Mouse (Mus musculus): ENCODE measurements around the gene Ptprd. TPM values are rescaled to one million over a fixed set of nuclear protein-coding genes. Genes with fewer than 3 reads are reported as not detected.
A peak's percentile ranks its signal among the peaks of the same experiment; 100 is the strongest.

The Ptprd gene
- polyA plus RNA-seq, 1 experiment from 2014 or later, result 14.5 TPM

DNA sequence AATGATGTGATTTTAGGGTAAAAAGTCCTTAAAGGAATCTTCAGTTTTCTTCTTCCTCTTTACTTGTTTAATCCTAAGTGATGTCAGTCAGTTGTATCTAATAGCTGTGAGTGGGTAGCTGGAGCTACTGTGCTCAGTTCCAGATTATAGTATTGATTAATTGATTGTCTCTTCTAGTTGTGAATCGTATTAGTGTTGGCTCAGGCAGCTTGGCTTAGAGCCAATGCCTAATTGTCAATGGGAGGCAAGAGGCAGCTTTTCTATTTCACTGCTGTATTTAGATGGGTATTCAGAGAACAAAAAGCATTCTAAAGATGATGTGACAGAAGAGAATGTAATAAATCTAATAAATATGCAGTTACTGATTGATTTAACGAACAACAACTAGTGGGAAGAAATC is 1461.1 kb downstream of the Ptprd start:
- Histone ChIP-seq H3K4me2 (ENCODE audit: low read length) (no peak overlapping the region), H3K4me3 (replicated peaks; ENCODE audit: low read depth, low read length) (no peak overlapping the region), H3K4me1 (replicated peaks; ENCODE audit: insufficient read depth, low read length) (no peaks in the 10 kb centered on the region), H3K9ac (ENCODE audit: low read depth, low read length) (no peak overlapping the region), H3K36me3 (ENCODE audit: insufficient read depth, low read length) (no peaks in the 10 kb centered on the region), H3K9me3 (replicated peaks; ENCODE audit: low read length) (no peaks in the 10 kb centered on the region), H3K27ac (no peak overlapping the region), H3K27me3 (ENCODE audit: insufficient read depth, low read length) (no peaks in the 10 kb centered on the region)
- DNase-seq (ENCODE audit: low spot score) (no peak), ATAC-seq (replicated peaks; ENCODE audit: low FRiP score, low read depth) (no peak)
- TF ChIP-seq CTCF (IDR thresholded peaks at IDR 0.05; ENCODE audit: low read depth), result no peak
- 35% methylated on average over 2 of the region's 2 CpGs for WGBS

DNA sequence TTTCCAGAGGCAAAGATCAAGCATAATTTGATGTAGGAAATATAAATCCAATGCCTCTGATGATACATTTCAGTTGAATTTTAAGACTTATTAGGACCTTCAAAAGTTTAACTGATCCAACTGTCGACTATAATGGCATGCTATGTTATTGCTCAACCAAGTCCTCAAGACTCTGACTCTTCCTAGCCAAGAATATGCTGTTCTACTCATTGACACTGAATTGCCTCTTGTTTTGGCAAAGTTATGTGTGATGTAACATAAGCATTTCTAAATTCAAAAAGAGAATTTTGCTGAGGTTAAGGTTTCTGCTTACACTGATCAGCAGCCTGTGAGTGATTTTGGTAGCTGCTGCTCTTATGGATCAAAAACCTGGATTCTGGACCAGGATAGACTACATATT is 1475.9 kb downstream of the Ptprd start:
- H3K36me3 ChIP-seq (ENCODE audit: insufficient read depth, low read length), result no peaks in the 10 kb centered on the region
- H3K4me1 ChIP-seq (replicated peaks; ENCODE audit: insufficient read depth, low read length), result no peaks in the 10 kb centered on the region
- no peaks in the 10 kb centered on the region for H3K9me3 ChIP-seq (replicated peaks; ENCODE audit: low read length)
- no peak overlapping the region for H3K9ac ChIP-seq (ENCODE audit: low read depth, low read length)
- ATAC-seq (replicated peaks; ENCODE audit: low FRiP score, low read depth) (no peak), DNase-seq (ENCODE audit: low spot score) (no peak)
- no peaks in the 10 kb centered on the region for H3K27me3 ChIP-seq (ENCODE audit: insufficient read depth, low read length)
- no peak overlapping the region for H3K4me3 ChIP-seq (replicated peaks; ENCODE audit: low read depth, low read length)
- TF ChIP-seq CTCF (IDR thresholded peaks at IDR 0.05; ENCODE audit: low read depth), result no peak
- H3K27ac ChIP-seq, result no peak overlapping the region
- 67% methylated on average over 1 of the region's 1 CpGs for WGBS
- no peak overlapping the region for H3K4me2 ChIP-seq (ENCODE audit: low read length)

GRCm38 (mm10) chr4:76675726-76676125 is 1536.0 kb downstream of the Ptprd start:
- 84% methylated on average over 3 of the region's 3 CpGs for WGBS
- ATAC-seq (replicated peaks; ENCODE audit: low FRiP score, low read depth), result no peak

DNA sequence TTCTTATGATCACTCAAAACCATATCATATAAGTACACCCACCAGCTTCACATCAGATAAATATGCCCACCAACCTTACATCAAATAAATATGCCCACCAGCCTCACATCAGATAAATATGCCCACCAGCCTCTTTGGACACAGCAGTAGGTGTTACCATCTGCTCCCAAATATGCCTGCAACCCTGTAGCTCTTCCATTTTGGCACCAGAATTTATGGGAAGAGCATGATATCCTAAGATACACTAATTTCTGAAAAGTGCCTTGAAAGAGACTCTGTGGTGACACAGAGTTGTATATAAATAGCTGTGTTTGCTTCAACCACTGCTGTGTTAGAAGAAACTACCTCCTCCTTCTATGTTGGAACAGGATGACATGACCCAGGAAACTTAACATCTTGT is 1538.5 kb downstream of the Ptprd start:
- ATAC-seq (replicated peaks; ENCODE audit: low FRiP score, low read depth) (no peak), DNase-seq (ENCODE audit: low spot score) (no peak)
- Histone ChIP-seq H3K27ac (no peak overlapping the region), H3K4me2 (ENCODE audit: low read length) (no peak overlapping the region), H3K36me3 (ENCODE audit: insufficient read depth, low read length) (no peaks in the 10 kb centered on the region), H3K9me3 (replicated peaks; ENCODE audit: low read length) (no peaks in the 10 kb centered on the region), H3K27me3 (ENCODE audit: insufficient read depth, low read length) (no peaks in the 10 kb centered on the region), H3K4me3 (replicated peaks; ENCODE audit: low read depth, low read length) (no peak overlapping the region), H3K9ac (ENCODE audit: low read depth, low read length) (no peak overlapping the region), H3K4me1 (replicated peaks; ENCODE audit: insufficient read depth, low read length) (no peaks in the 10 kb centered on the region)
- TF ChIP-seq CTCF (IDR thresholded peaks at IDR 0.05; ENCODE audit: low read depth), result no peak

More at GRCm38 (mm10) chr4:76675726-76676125, 1536.0 kb downstream of the Ptprd start:
- H3K9ac ChIP-seq (ENCODE audit: low read depth, low read length), result no peak overlapping the region
- no peaks in the 10 kb centered on the region for H3K27me3 ChIP-seq (ENCODE audit: insufficient read depth, low read length)
- TF ChIP-seq CTCF (IDR thresholded peaks at IDR 0.05; ENCODE audit: low read depth), result no peak
- no peak for DNase-seq (ENCODE audit: low spot score)
- H3K4me1 ChIP-seq (replicated peaks; ENCODE audit: insufficient read depth, low read length), result no peaks in the 10 kb centered on the region
- no peak overlapping the region for H3K27ac ChIP-seq
- no peaks in the 10 kb centered on the region for H3K36me3 ChIP-seq (ENCODE audit: insufficient read depth, low read length)
- H3K9me3 ChIP-seq (replicated peaks; ENCODE audit: low read length), result no peaks in the 10 kb centered on the region
- no peak overlapping the region for H3K4me2 ChIP-seq (ENCODE audit: low read length)
- H3K4me3 ChIP-seq (replicated peaks; ENCODE audit: low read depth, low read length), result no peak overlapping the region

- Histone ChIP-seq H3K4me1 (replicated peaks; ENCODE audit: insufficient read depth, low read length) (no peaks in the 10 kb centered on the region), H3K9ac (ENCODE audit: low read depth, low read length) (no peak overlapping the region), H3K4me3 (replicated peaks; ENCODE audit: low read depth, low read length) (no peak overlapping the region), H3K9me3 (replicated peaks; ENCODE audit: low read length) (no peaks in the 10 kb centered on the region), H3K4me2 (ENCODE audit: low read length) (no peak overlapping the region), H3K27me3 (ENCODE audit: insufficient read depth, low read length) (no peaks in the 10 kb centered on the region), H3K36me3 (ENCODE audit: insufficient read depth, low read length) (no peaks in the 10 kb centered on the region), H3K27ac (no peak overlapping the region)
- no peak for TF ChIP-seq CTCF (IDR thresholded peaks at IDR 0.05; ENCODE audit: low read depth)
- DNase-seq (ENCODE audit: low spot score) (no peak), ATAC-seq (replicated peaks; ENCODE audit: low FRiP score, low read depth) (no peak)
Observed at GRCm38 (mm10) chr4:76672653-76673052, 1539.1 kb downstream of the Ptprd start.

GRCm38 (mm10) chr4:76661725-76662124 is 1550.0 kb downstream of the Ptprd start:
- no peak overlapping the region for H3K9ac ChIP-seq (ENCODE audit: low read depth, low read length)
- H3K4me2 ChIP-seq (ENCODE audit: low read length), result no peak overlapping the region
- no peaks in the 10 kb centered on the region for H3K27me3 ChIP-seq (ENCODE audit: insufficient read depth, low read length)
- H3K4me1 ChIP-seq (replicated peaks; ENCODE audit: insufficient read depth, low read length), result no peaks in the 10 kb centered on the region
- no peaks in the 10 kb centered on the region for H3K9me3 ChIP-seq (replicated peaks; ENCODE audit: low read length)
- no peak for ATAC-seq (replicated peaks; ENCODE audit: low FRiP score, low read depth)
- TF ChIP-seq CTCF (IDR thresholded peaks at IDR 0.05; ENCODE audit: low read depth), result no peak
- DNase-seq (ENCODE audit: low spot score), result no peak
- WGBS, result 75% methylated on average over 4 of the region's 4 CpGs
- H3K36me3 ChIP-seq (ENCODE audit: insufficient read depth, low read length), result no peaks in the 10 kb centered on the region
- no peak overlapping the region for H3K27ac ChIP-seq
- no peak overlapping the region for H3K4me3 ChIP-seq (replicated peaks; ENCODE audit: low read depth, low read length)

DNA sequence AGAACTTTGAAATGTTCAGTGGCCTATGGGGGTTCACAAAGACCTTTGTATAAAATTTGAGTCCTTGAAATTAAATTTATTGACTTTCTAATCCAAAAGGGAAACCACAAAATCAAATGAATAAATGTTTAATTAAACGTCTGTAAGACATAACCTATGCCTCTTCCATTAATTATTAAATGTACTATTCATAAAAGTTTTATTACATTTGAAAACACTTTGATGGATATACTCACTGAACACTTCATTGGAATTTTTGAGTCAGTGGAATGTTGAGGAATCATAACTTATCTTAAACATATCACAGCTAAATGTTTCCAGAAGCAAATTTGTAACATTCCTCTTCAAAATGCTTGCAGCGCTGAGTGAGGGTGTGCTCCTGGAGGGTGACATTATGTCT is 1551.6 kb downstream of the Ptprd start:
- Histone ChIP-seq H3K4me1 (replicated peaks; ENCODE audit: insufficient read depth, low read length) (no peaks in the 10 kb centered on the region), H3K4me2 (ENCODE audit: low read length) (no peak overlapping the region), H3K9me3 (replicated peaks; ENCODE audit: low read length) (no peaks in the 10 kb centered on the region), H3K27ac (no peak overlapping the region), H3K4me3 (replicated peaks; ENCODE audit: low read depth, low read length) (no peak overlapping the region), H3K27me3 (ENCODE audit: insufficient read depth, low read length) (no peaks in the 10 kb centered on the region), H3K9ac (ENCODE audit: low read depth, low read length) (no peak overlapping the region), H3K36me3 (ENCODE audit: insufficient read depth, low read length) (no peaks in the 10 kb centered on the region)
- ATAC-seq (replicated peaks; ENCODE audit: low FRiP score, low read depth) (no peak), DNase-seq (ENCODE audit: low spot score) (peak; percentile 89)
- TF ChIP-seq CTCF (IDR thresholded peaks at IDR 0.05; ENCODE audit: low read depth), result no peak
- WGBS, result 43% methylated on average over 2 of the region's 2 CpGs
